Mouse (Mus musculus) hindbrain, embryonic 15.5 days (tissue): ENCODE results near the gene Acp2. TPM values are rescaled to one million over a fixed set of nuclear protein-coding genes. Genes with fewer than 3 reads are reported as not detected.
"Not testable (repeated sequence)": the region's sequence is repeated elsewhere in the genome, so short reads cannot be mapped to it uniquely, and the experiment has no call there.

ENCODE experiments used
- ATAC-seq: fragments of 200-750 bp; cut with Nextera tagmentation; 2 replicates; pipeline ENCODE4 v1.8.0; 2017; ENCODE audit warnings: low read depth, moderate number of reproducible peaks, moderate TSS enrichment; ENCODE audit not compliant: low FRiP score
- H3K27ac ChIP-seq: fragments of 300-500 bp; sonication (generic); replicated peaks from 2 replicates; pipeline ENCODE4 v1.5.1; 2015; ENCODE audit warnings: mild to moderate bottlenecking, inconsistent platforms
- H3K27me3 ChIP-seq: fragments of 300-500 bp; sonication (generic); 2 replicates; pipeline ENCODE4 v1.6.1; 2015; ENCODE audit warnings: control low read depth, inconsistent platforms
- H3K36me3 ChIP-seq: fragments of 300-500 bp; sonication (generic); 2 replicates; pipeline ENCODE4 v1.6.1; 2015; ENCODE audit warnings: control low read depth, inconsistent platforms
- H3K4me1 ChIP-seq: fragments of 300-500 bp; sonication (generic); replicated peaks from 2 replicates; pipeline ENCODE4 v1.6.1; 2015; ENCODE audit warnings: control low read depth, inconsistent platforms
- H3K4me2 ChIP-seq: fragments of 300-500 bp; sonication (generic); 2 replicates; pipeline ENCODE4 v1.6.1; 2015; ENCODE audit warnings: moderate library complexity, mild to moderate bottlenecking, inconsistent platforms
- H3K4me3 ChIP-seq: fragments of 300-500 bp; sonication (generic); 2 replicates; pipeline ENCODE4 v1.5.1; 2015; ENCODE audit warnings: mild to moderate bottlenecking, inconsistent platforms
- H3K9ac ChIP-seq: fragments of 300-500 bp; sonication (generic); 2 replicates; pipeline ENCODE4 v1.6.1; 2015; ENCODE audit warnings: inconsistent platforms
- H3K9me3 ChIP-seq: fragments of 300-500 bp; sonication (generic); 2 replicates; pipeline ENCODE4 v1.6.1; 2016; ENCODE audit warnings: control low read depth, inconsistent platforms
- WGBS: fragments of 180-500 bp; shearing (Covaris S2); methylation state at CpG from one replicate; pipeline ENCODE4 v1.1.7; 2015; 5-methylcytosine and 5-hydroxymethylcytosine counted together
- polyA plus RNA-seq: library from polyadenylated mRNA; unstranded; fragments of >200 nt; fragmentation: Nextera tagmentation; extraction: Ambion mirVana; gene quantifications from 2 replicates; pipeline ENCODE4 v1.2.1, GENCODE M21; 2015

Gene Acp2
- polyA plus RNA-seq, 1 experiment from 2014 or later: 37.2 TPM

- Histone ChIP-seq H3K4me2 (no peak overlapping the region), H3K27me3 (no peaks in the 10 kb centered on the region), H3K4me1 (peaks cover 28% of the 10 kb centered on the region), H3K4me3 (no peak overlapping the region), H3K9me3 (no peaks in the 10 kb centered on the region), H3K36me3 (no peaks in the 10 kb centered on the region), H3K9ac (no peak overlapping the region), H3K27ac (no peak overlapping the region)
- ATAC-seq: no peak
- 87% methylated on average over 3 of the region's 3 CpGs for WGBS
Measured at GRCm38 (mm10) chr2:91198888-91199287, 3.8 kb upstream of the Acp2 start.

DNA sequence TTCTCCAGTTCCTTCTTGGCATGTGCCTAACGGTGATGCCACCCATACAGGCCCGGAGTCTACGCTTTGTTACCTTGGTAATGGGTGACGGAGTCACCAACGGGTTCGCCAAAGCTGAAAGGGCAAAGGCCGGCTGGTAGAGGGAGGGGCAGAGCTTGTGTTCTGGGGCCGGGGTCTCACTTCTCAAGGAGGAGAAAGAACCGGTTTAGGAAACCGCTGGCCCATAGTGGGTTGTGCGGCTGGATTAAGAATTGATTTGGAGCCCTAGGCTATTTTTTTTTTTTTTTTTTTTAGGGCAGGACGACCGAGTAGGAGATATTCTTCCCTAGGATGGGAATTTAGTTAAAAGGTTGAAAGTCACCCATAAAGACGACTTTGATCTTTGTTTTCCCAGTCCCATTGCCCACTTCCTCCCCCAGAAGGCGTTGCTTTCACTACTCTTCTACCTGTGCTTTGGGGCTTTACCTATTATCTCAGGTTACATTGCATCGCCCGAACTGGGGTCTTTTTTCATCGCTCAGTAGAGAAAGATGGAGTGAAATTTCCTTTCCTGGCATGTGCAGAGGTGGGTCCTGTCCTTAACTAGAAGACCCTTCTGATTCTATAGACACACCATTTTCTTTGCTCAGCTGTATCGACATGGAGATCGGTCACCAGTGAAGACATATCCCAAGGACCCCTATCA lies 429 bp downstream of the Acp2 start:
- ATAC-seq: peak; percentile 76
- Histone ChIP-seq H3K9me3 (no peaks in the 10 kb centered on the region), H3K27me3 (no peaks in the 10 kb centered on the region), H3K4me1 (peaks cover 29% of the 10 kb centered on the region), H3K36me3 (peaks cover 30% of the 10 kb centered on the region), H3K4me3 (peak overlapping the region; percentile 49), H3K27ac (peak overlapping the region; percentile 82), H3K9ac (peak overlapping the region; percentile 59), H3K4me2 (peak overlapping the region; percentile 72)
- WGBS: 10% methylated on average over 20 of the region's 20 CpGs

DNA sequence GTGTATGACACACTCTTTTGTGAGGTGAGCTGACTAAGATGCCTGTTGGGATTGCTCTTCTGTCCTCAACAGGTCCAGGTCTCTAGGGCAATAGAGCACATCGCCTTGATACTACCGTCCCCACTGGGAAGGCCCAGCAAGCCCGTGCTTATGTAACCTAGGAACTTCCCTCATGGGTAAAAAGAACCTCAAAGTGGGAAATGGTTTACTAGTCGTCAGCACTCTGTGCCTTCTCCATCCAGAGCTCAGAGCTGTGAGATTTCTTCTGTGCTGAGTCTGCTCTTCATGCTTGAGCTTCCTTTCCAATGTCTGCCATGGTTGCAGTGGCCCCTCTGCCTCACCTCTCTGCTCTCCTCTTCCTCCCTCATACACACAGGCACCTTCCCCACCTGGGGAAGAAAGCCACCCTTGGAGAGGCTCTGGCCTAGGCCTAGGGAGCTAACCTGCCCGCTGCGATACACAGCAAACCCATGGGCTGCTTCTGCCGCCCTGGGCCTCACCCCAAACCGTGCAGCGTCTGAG lies 3.6 kb downstream of the Acp2 start:
- no peak for ATAC-seq
- peaks cover 29% of the 10 kb centered on the region for H3K4me1 ChIP-seq
- H3K4me3 ChIP-seq: no peak overlapping the region
- no peak overlapping the region for H3K4me2 ChIP-seq
- no peaks in the 10 kb centered on the region for H3K27me3 ChIP-seq
- no peak overlapping the region for H3K9ac ChIP-seq
- peaks cover 58% of the 10 kb centered on the region for H3K36me3 ChIP-seq
- H3K9me3 ChIP-seq: no peaks in the 10 kb centered on the region
- WGBS: 93% methylated on average over 9 of the region's 9 CpGs
- no peak overlapping the region for H3K27ac ChIP-seq

- peaks cover 57% of the 10 kb centered on the region for H3K36me3 ChIP-seq
- H3K4me2 ChIP-seq: no peak overlapping the region
- H3K9me3 ChIP-seq: no peaks in the 10 kb centered on the region
- ATAC-seq: no peak
- no peaks in the 10 kb centered on the region for H3K4me1 ChIP-seq
- no peak overlapping the region for H3K9ac ChIP-seq
- no peak overlapping the region for H3K4me3 ChIP-seq
- no peaks in the 10 kb centered on the region for H3K27me3 ChIP-seq
- H3K27ac ChIP-seq: no peak overlapping the region
Measured at GRCm38 (mm10) chr2:91213311-91213710, 10.6 kb downstream of the Acp2 start.

DNA sequence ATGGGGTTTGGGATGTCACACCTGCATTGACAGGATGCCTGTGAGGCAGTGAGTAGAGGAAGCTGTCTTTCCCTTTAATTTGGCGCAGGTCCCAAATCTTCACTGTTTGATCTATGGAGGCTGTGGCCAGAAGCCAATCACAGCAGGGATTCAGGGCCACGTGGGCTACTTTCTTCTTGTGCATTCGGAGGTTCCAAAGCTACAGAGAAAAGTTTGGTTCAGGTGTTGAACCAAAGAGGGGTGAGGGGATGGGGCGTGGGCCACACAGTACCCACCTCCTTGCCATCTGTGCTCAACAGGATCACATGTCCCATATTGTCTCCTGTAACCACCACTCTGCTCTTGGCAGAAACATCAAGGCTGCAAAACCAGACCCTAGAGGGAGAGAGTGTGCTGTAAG lies 14.3 kb downstream of the Acp2 start:
- WGBS: 58% methylated on average over 4 of the region's 4 CpGs
- no peak overlapping the region for H3K4me2 ChIP-seq
- H3K27ac ChIP-seq: no peak overlapping the region
- no peak overlapping the region for H3K9ac ChIP-seq
- H3K9me3 ChIP-seq: no peaks in the 10 kb centered on the region
- H3K4me1 ChIP-seq: no peaks in the 10 kb centered on the region
- H3K4me3 ChIP-seq: no peak overlapping the region
- H3K36me3 ChIP-seq: peaks cover 25% of the 10 kb centered on the region
- peak; percentile 34; the same call in 1 of the 2 replicates for ATAC-seq
- no peaks in the 10 kb centered on the region for H3K27me3 ChIP-seq

GRCm38 (mm10) chr2:91220501-91220900 lies 17.8 kb downstream of the Acp2 start:
- no peak overlapping the region for H3K4me3 ChIP-seq
- H3K27ac ChIP-seq: no peak overlapping the region
- 98% methylated on average over 3 of the region's 3 CpGs for WGBS
- no peaks in the 10 kb centered on the region for H3K36me3 ChIP-seq
- ATAC-seq: no peak
- H3K9ac ChIP-seq: no peak overlapping the region
- H3K27me3 ChIP-seq: no peaks in the 10 kb centered on the region
- no peaks in the 10 kb centered on the region for H3K9me3 ChIP-seq
- H3K4me2 ChIP-seq: no peak overlapping the region
- H3K4me1 ChIP-seq: no peaks in the 10 kb centered on the region

- Histone ChIP-seq H3K4me3 (no peak overlapping the region), H3K36me3 (0 out of 2 replicates have a peak, but pooled peaks cover 3% of the 10 kb centered on the region), H3K4me2 (no peak overlapping the region), H3K27ac (no peak overlapping the region), H3K27me3 (no peaks in the 10 kb centered on the region), H3K4me1 (no peaks in the 10 kb centered on the region), H3K9ac (no peak overlapping the region), H3K9me3 (no peaks in the 10 kb centered on the region)
- WGBS: 86% methylated on average over 2 of the region's 2 CpGs
- no peak for ATAC-seq
Measured at GRCm38 (mm10) chr2:91223614-91224013, 20.9 kb downstream of the Acp2 start.

DNA sequence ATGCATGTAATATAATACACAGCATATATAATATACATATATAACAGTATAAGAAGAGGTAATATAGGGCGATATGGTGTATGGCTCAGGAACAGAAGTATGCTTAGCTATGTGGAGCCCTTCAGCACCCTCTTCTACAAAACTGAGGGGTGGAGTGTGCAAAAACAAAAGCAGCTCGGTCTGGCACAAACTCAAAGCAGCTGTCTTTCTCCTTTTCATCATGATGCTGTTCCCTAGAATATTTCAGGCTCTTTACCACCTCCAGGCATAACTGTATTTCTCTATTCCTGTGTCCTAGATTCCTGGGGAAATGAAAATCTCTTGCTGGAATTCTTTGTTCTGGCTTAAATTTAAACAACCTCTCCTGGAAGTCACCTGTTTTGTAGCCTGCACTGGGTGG lies 27.1 kb downstream of the Acp2 start:
- H3K36me3 ChIP-seq: 0 out of 2 replicates have a peak, but pooled peaks cover 4% of the 10 kb centered on the region
- H3K4me3 ChIP-seq: no peak overlapping the region
- H3K27ac ChIP-seq: no peak overlapping the region
- 80% methylated on average over 2 of the region's 2 CpGs for WGBS
- H3K9me3 ChIP-seq: no peaks in the 10 kb centered on the region
- H3K4me2 ChIP-seq: no peak overlapping the region
- no peak for ATAC-seq
- H3K9ac ChIP-seq: no peak overlapping the region
- H3K4me1 ChIP-seq: no peaks in the 10 kb centered on the region
- no peaks in the 10 kb centered on the region for H3K27me3 ChIP-seq

DNA sequence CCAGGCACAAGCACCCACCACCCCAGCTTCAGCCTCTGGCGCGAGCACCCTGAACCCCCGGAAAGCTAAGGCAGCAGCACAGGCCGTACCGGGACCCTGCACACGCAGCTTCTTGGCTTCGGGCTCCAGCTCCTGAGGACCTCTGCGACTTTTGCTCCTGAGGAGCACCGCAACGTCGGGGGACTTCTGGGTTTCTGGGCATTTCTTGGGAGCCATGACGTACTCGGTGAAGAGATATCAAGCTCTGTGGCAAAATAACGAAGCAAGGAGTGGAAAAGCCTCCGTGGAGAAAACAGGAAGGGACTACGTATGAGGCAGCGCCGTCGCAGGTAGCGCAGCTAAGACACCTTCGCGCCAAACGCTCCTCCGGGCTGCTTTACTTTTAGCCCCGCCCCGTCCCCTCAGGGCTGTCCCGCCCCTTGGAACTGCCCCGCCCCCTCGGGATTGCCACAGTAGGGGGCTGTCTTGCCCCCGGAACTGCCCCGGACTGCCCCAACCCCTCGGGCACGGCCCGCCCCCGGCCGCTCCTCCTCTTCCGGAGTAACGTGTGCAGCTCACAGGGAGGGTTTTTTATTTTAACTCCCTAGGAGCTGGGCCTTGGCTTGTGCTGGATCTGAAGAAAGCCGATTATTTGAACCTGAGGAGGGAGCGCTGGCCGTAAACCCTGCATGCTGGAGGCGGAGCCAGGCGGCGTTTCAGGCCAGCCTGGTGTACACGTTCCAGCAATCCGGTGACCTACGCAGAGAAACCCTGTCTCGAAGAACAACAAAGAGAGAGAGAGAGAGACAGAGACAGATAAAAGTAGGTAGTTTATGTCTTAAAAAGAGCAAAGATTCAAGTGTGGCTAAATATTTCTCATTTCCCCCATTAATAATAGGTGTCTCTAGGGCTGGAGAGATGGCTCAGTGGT lies 34.2 kb downstream of the Acp2 start, which contains the start of gene Ddb2:
Gene Ddb2, minus strand, starts transcription at position 382 of the 910 bp plus-strand sequence.
- WGBS: under 1% methylated on average over 48 of the region's 48 CpGs
- Histone ChIP-seq H3K4me1 (peaks cover 10% of the 10 kb centered on the region), H3K9ac (peak within 1 kb of the TSS; percentile 64), H3K9me3 (no peaks in the 10 kb centered on the region), H3K4me2 (peak within 1 kb of the TSS; percentile 71), H3K4me3 (peak within 1 kb of the TSS; percentile 53), H3K36me3 (no peaks in the 10 kb centered on the region), H3K27me3 (no peaks in the 10 kb centered on the region), H3K27ac (peak within 1 kb of the TSS; percentile 77)
- peak; percentile 99 for ATAC-seq

GRCm38 (mm10) chr2:91237511-91238080 lies 34.9 kb downstream of the Acp2 start:
- WGBS: 16% methylated on average over 4 of the region's 4 CpGs
- H3K27ac ChIP-seq: peak overlapping the region; percentile 77
- not testable (repeated sequence) for H3K27me3 ChIP-seq, H3K9me3 ChIP-seq, H3K36me3 ChIP-seq
- peaks cover 10% of the 10 kb centered on the region for H3K4me1 ChIP-seq
- peak; percentile 63; the same call in 1 of the 2 replicates for ATAC-seq
- peak overlapping the region; percentile 36 for H3K9ac ChIP-seq
- peak overlapping the region; percentile 71 for H3K4me2 ChIP-seq
- H3K4me3 ChIP-seq: peak overlapping the region; percentile 53

DNA sequence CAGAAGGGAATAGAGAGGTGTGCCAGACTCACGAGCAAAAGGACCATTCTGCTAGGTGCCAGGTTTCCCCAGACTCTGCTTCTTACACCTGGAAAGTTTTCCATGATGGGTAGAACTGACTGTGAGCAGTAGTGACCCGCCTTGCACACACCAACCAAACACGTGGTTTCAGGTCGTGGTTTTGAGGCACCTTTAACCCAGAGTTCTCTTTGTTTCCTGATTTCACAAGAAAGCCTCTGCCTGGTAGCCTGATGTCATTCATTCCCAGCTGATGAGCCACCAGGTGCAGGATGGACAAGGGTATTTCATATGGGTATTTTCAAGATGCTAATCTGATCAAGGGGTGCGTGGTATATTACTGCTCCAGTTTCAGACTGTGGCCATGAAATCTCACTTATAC lies 39.9 kb downstream of the Acp2 start:
- WGBS: 69% methylated on average over 5 of the region's 5 CpGs
- Histone ChIP-seq H3K9me3 (no peaks in the 10 kb centered on the region), H3K4me2 (no peak overlapping the region)

DNA sequence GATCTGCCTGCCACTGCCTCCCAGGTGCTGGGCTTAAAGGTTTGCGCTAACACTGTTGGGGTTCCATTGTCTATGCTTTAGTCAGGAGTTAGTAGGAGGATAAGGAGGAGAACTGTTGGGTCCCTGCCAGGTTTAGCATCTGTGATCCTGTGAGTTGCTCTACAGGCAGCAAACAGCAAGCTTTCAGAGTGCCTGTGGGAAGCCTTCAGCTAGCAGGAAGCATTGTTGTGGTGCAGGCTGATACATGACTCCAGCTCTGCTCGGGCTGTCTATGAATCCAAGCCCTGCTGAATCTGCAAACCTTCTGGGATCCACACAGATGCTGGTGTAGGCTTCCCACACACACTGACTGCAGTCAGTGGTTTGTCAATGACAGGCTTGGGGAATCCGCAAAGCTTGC lies 40.7 kb downstream of the Acp2 start:
- Histone ChIP-seq H3K9me3 (no peaks in the 10 kb centered on the region), H3K4me1 (no peaks in the 10 kb centered on the region), H3K27ac (no peak overlapping the region), H3K4me3 (no peak overlapping the region), H3K9ac (no peak overlapping the region), H3K36me3 (no peaks in the 10 kb centered on the region), H3K4me2 (no peak overlapping the region), H3K27me3 (no peaks in the 10 kb centered on the region)
- 49% methylated on average over 3 of the region's 3 CpGs for WGBS
- no peak for ATAC-seq

More for the DNA sequence above, 39.9 kb downstream of the Acp2 start:
- H3K4me3 ChIP-seq: no peak overlapping the region
- H3K9ac ChIP-seq: no peak overlapping the region
- peaks cover 4% of the 10 kb centered on the region for H3K4me1 ChIP-seq
- no peak overlapping the region for H3K27ac ChIP-seq
- no peak for ATAC-seq
- H3K36me3 ChIP-seq: no peaks in the 10 kb centered on the region
- no peaks in the 10 kb centered on the region for H3K27me3 ChIP-seq
